Mouse (Mus musculus): ENCODE measurements around the gene Slc6a8. TPM values are rescaled to one million over a fixed set of nuclear protein-coding genes. Genes with fewer than 3 reads are reported as not detected.
A peak's percentile ranks its signal among the peaks of the same experiment; 100 is the strongest.

Slc6a8 gene
- 74.8 and 76.8 TPM in 2 replicates for polyA plus RNA-seq (2011; ENCODE audit: insufficient read depth, insufficient read length, low read depth, missing spikeins)

GRCm38 (mm10) chrX:73672879-73673618, at the start of gene Slc6a8:
TSS of gene Slc6a8 (plus strand) at chrX:73673150.
- Histone ChIP-seq H3K9me3 (replicated peaks; ENCODE audit: control insufficient read depth, insufficient read depth, low read length, poor library complexity, severe bottlenecking) (no peaks in the 10 kb centered on the region), H3K4me1 (ENCODE audit: control insufficient read depth, insufficient read depth, low read length) (peaks cover 4% of the 10 kb centered on the region), H3K27me3 (ENCODE audit: control insufficient read depth, insufficient read depth, low read length, poor library complexity, severe bottlenecking) (no peaks in the 10 kb centered on the region), H3K4me3 (ENCODE audit: low read depth, low read length) (peak within 1 kb of the TSS; percentile 82), H3K27ac (ENCODE audit: insufficient read depth, low read length) (peak within 1 kb of the TSS; percentile 57; the same call in 1 of the 2 replicates), H3K9ac (ENCODE audit: low read depth, poor library complexity, severe bottlenecking) (peak within 1 kb of the TSS; percentile 98), H3K36me3 (ENCODE audit: control insufficient read depth, insufficient read depth, low read length, poor library complexity, severe bottlenecking) (peaks cover 8% of the 10 kb centered on the region)
- TF ChIP-seq POLR2A (IDR thresholded peaks at IDR 0.05; ENCODE audit: insufficient read depth, low read length) (no peak), EP300 (IDR thresholded peaks at IDR 0.05; ENCODE audit: insufficient read depth, low read depth, low read length) (no peak), CTCF (IDR thresholded peaks at IDR 0.05; ENCODE audit: low read depth, low read length) (no peak)

GRCm38 (mm10) chrX:73626981-73627380, 46.0 kb upstream of the Slc6a8 start:
- no peaks in the 10 kb centered on the region for H3K9me3 ChIP-seq (replicated peaks; ENCODE audit: control insufficient read depth, insufficient read depth, low read length, poor library complexity, severe bottlenecking)
- H3K9ac ChIP-seq (ENCODE audit: low read depth, poor library complexity, severe bottlenecking): no peak overlapping the region
- H3K4me3 ChIP-seq (ENCODE audit: low read depth, low read length): no peak overlapping the region
- H3K36me3 ChIP-seq (ENCODE audit: control insufficient read depth, insufficient read depth, low read length, poor library complexity, severe bottlenecking): no peaks in the 10 kb centered on the region
- no peak overlapping the region for H3K27ac ChIP-seq (ENCODE audit: insufficient read depth, low read length)
- H3K4me1 ChIP-seq (ENCODE audit: control insufficient read depth, insufficient read depth, low read length): peaks cover 3% of the 10 kb centered on the region
- TF ChIP-seq POLR2A (IDR thresholded peaks at IDR 0.05; ENCODE audit: insufficient read depth, low read length) (no peak), EP300 (IDR thresholded peaks at IDR 0.05; ENCODE audit: insufficient read depth, low read depth, low read length) (no peak), CTCF (IDR thresholded peaks at IDR 0.05; ENCODE audit: low read depth, low read length) (no peak)
- H3K27me3 ChIP-seq (ENCODE audit: control insufficient read depth, insufficient read depth, low read length, poor library complexity, severe bottlenecking): no peaks in the 10 kb centered on the region

- no peaks in the 10 kb centered on the region for H3K4me1 ChIP-seq (ENCODE audit: control insufficient read depth, insufficient read depth, low read length)
- TF ChIP-seq POLR2A (IDR thresholded peaks at IDR 0.05; ENCODE audit: insufficient read depth, low read length): no peak
- no peak for TF ChIP-seq EP300 (IDR thresholded peaks at IDR 0.05; ENCODE audit: insufficient read depth, low read depth, low read length)
- TF ChIP-seq CTCF (IDR thresholded peaks at IDR 0.05; ENCODE audit: low read depth, low read length): no peak
- no peak overlapping the region for H3K27ac ChIP-seq (ENCODE audit: insufficient read depth, low read length)
- peak overlapping the region; percentile 25 for H3K4me3 ChIP-seq (ENCODE audit: low read depth, low read length)
- no peak overlapping the region for H3K9ac ChIP-seq (ENCODE audit: low read depth, poor library complexity, severe bottlenecking)
- H3K9me3 ChIP-seq (replicated peaks; ENCODE audit: control insufficient read depth, insufficient read depth, low read length, poor library complexity, severe bottlenecking): no peaks in the 10 kb centered on the region
- no peaks in the 10 kb centered on the region for H3K36me3 ChIP-seq (ENCODE audit: control insufficient read depth, insufficient read depth, low read length, poor library complexity, severe bottlenecking)
- H3K27me3 ChIP-seq (ENCODE audit: control insufficient read depth, insufficient read depth, low read length, poor library complexity, severe bottlenecking): no peaks in the 10 kb centered on the region
These were observed 37.5 kb upstream of the Slc6a8 start for GRCm38 (mm10) chrX:73635425-73635824.

- Histone ChIP-seq H3K9me3 (replicated peaks; ENCODE audit: control insufficient read depth, insufficient read depth, low read length, poor library complexity, severe bottlenecking) (no peaks in the 10 kb centered on the region), H3K36me3 (ENCODE audit: control insufficient read depth, insufficient read depth, low read length, poor library complexity, severe bottlenecking) (peaks cover 6% of the 10 kb centered on the region; the same call in 1 of the 2 replicates), H3K27ac (ENCODE audit: insufficient read depth, low read length) (no peak overlapping the region), H3K27me3 (ENCODE audit: control insufficient read depth, insufficient read depth, low read length, poor library complexity, severe bottlenecking) (no peaks in the 10 kb centered on the region), H3K9ac (ENCODE audit: low read depth, poor library complexity, severe bottlenecking) (no peak overlapping the region), H3K4me3 (ENCODE audit: low read depth, low read length) (peak overlapping the region; percentile 21), H3K4me1 (ENCODE audit: control insufficient read depth, insufficient read depth, low read length) (no peaks in the 10 kb centered on the region)
- TF ChIP-seq POLR2A (IDR thresholded peaks at IDR 0.05; ENCODE audit: insufficient read depth, low read length) (no peak), EP300 (IDR thresholded peaks at IDR 0.05; ENCODE audit: insufficient read depth, low read depth, low read length) (no peak), CTCF (IDR thresholded peaks at IDR 0.05; ENCODE audit: low read depth, low read length) (no peak)
These were observed 35.5 kb upstream of the Slc6a8 start for GRCm38 (mm10) chrX:73637415-73637814.

GRCm38 (mm10) chrX:73639255-73639675, 33.7 kb upstream of the Slc6a8 start, which contains the start of gene Dusp9:
TSS of gene Dusp9 (plus strand) at chrX:73639419.
- Histone ChIP-seq H3K4me1 (ENCODE audit: control insufficient read depth, insufficient read depth, low read length) (no peaks in the 10 kb centered on the region), H3K27ac (ENCODE audit: insufficient read depth, low read length) (no peak within 1 kb of the TSS), H3K4me3 (ENCODE audit: low read depth, low read length) (peak within 1 kb of the TSS; percentile 97), H3K27me3 (ENCODE audit: control insufficient read depth, insufficient read depth, low read length, poor library complexity, severe bottlenecking) (no peaks in the 10 kb centered on the region), H3K9ac (ENCODE audit: low read depth, poor library complexity, severe bottlenecking) (peak within 1 kb of the TSS; percentile 79), H3K9me3 (replicated peaks; ENCODE audit: control insufficient read depth, insufficient read depth, low read length, poor library complexity, severe bottlenecking) (no peaks in the 10 kb centered on the region), H3K36me3 (ENCODE audit: control insufficient read depth, insufficient read depth, low read length, poor library complexity, severe bottlenecking) (peaks cover 6% of the 10 kb centered on the region; the same call in 1 of the 2 replicates)
- TF ChIP-seq CTCF (IDR thresholded peaks at IDR 0.05; ENCODE audit: low read depth, low read length): no peak
- no peak for TF ChIP-seq POLR2A (IDR thresholded peaks at IDR 0.05; ENCODE audit: insufficient read depth, low read length)
- TF ChIP-seq EP300 (IDR thresholded peaks at IDR 0.05; ENCODE audit: insufficient read depth, low read depth, low read length): no peak

GRCm38 (mm10) chrX:73639901-73640469, 33.0 kb upstream of the Slc6a8 start:
- Histone ChIP-seq H3K4me1 (ENCODE audit: control insufficient read depth, insufficient read depth, low read length) (no peaks in the 10 kb centered on the region), H3K9me3 (replicated peaks; ENCODE audit: control insufficient read depth, insufficient read depth, low read length, poor library complexity, severe bottlenecking) (no peaks in the 10 kb centered on the region), H3K4me3 (ENCODE audit: low read depth, low read length) (peak overlapping the region; percentile 97), H3K36me3 (ENCODE audit: control insufficient read depth, insufficient read depth, low read length, poor library complexity, severe bottlenecking) (peaks cover 6% of the 10 kb centered on the region; the same call in 1 of the 2 replicates), H3K27ac (ENCODE audit: insufficient read depth, low read length) (no peak overlapping the region), H3K27me3 (ENCODE audit: control insufficient read depth, insufficient read depth, low read length, poor library complexity, severe bottlenecking) (no peaks in the 10 kb centered on the region), H3K9ac (ENCODE audit: low read depth, poor library complexity, severe bottlenecking) (peak overlapping the region; percentile 79)
- TF ChIP-seq POLR2A (IDR thresholded peaks at IDR 0.05; ENCODE audit: insufficient read depth, low read length) (no peak), CTCF (IDR thresholded peaks at IDR 0.05; ENCODE audit: low read depth, low read length) (no peak), EP300 (IDR thresholded peaks at IDR 0.05; ENCODE audit: insufficient read depth, low read depth, low read length) (no peak)
